Mouse (Mus musculus) kidney, embryonic 15.5 days (tissue): ENCODE data around the gene Egr2. TPM values are rescaled to one million over a fixed set of nuclear protein-coding genes. Genes with fewer than 3 reads are reported as not detected.
A peak's percentile ranks its signal among the peaks of the same experiment; 100 is the strongest.

Experiments
- ATAC-seq: fragments of 200-750 bp; cut with Nextera tagmentation; replicated peaks from 2 replicates; pipeline ENCODE4 v1.8.0; 2017; ENCODE audit warnings: moderate TSS enrichment; ENCODE audit not compliant: low FRiP score
- H3K27ac ChIP-seq: fragments of 300-500 bp; sonication (generic); 2 replicates; pipeline ENCODE4 v1.5.1; 2015; ENCODE audit warnings: mild to moderate bottlenecking, inconsistent platforms
- H3K27me3 ChIP-seq: fragments of 300-500 bp; sonication (generic); 2 replicates; pipeline ENCODE4 v1.6.1; 2015; ENCODE audit warnings: inconsistent platforms
- H3K36me3 ChIP-seq: fragments of 300-500 bp; sonication (generic); 2 replicates; pipeline ENCODE4 v1.6.1; 2015; ENCODE audit warnings: inconsistent platforms
- H3K4me1 ChIP-seq: fragments of 300-500 bp; sonication (generic); 2 replicates; pipeline ENCODE4 v1.6.1; 2015; ENCODE audit warnings: inconsistent platforms
- H3K4me2 ChIP-seq: fragments of 300-500 bp; sonication (generic); 2 replicates; pipeline ENCODE4 v1.6.1; 2015; ENCODE audit warnings: moderate library complexity, mild to moderate bottlenecking, inconsistent platforms
- H3K4me3 ChIP-seq: fragments of 300-500 bp; sonication (generic); replicated peaks from 2 replicates; pipeline ENCODE4 v1.5.1; 2015; ENCODE audit warnings: mild to moderate bottlenecking, inconsistent platforms
- H3K9ac ChIP-seq: fragments of 300-500 bp; sonication (generic); 2 replicates; pipeline ENCODE4 v1.6.1; 2015; ENCODE audit warnings: mild to moderate bottlenecking, inconsistent platforms
- H3K9me3 ChIP-seq: fragments of 300-500 bp; sonication (generic); replicated peaks from 2 replicates; pipeline ENCODE4 v1.6.1; 2016; ENCODE audit warnings: inconsistent platforms
- WGBS: fragments of 180-500 bp; shearing (Covaris S2); methylation state at CpG from one replicate; pipeline ENCODE4 v1.1.7; 2015; ENCODE audit warnings: mixed read lengths; 5-methylcytosine and 5-hydroxymethylcytosine counted together
- polyA plus RNA-seq: library from polyadenylated mRNA; unstranded; fragments of >200 nt; fragmentation: Nextera tagmentation; extraction: Ambion mirVana; gene quantifications from 2 replicates; pipeline ENCODE4 v1.2.1, GENCODE M21; 2015

The Egr2 gene
- polyA plus RNA-seq, 1 experiment from 2014 or later = 0.52 TPM

GRCm38 (mm10) chr10:67579830-67580229 is 44.6 kb downstream of the Egr2 start:
- WGBS = 95% methylated on average over 4 of the region's 4 CpGs
- Histone ChIP-seq H3K9ac (no peak overlapping the region), H3K9me3 (no peaks in the 10 kb centered on the region), H3K4me3 (no peak overlapping the region), H3K4me1 (peaks cover 9% of the 10 kb centered on the region; the same call in 1 of the 2 replicates), H3K36me3 (no peaks in the 10 kb centered on the region), H3K4me2 (no peak overlapping the region), H3K27me3 (no peaks in the 10 kb centered on the region), H3K27ac (no peak overlapping the region)
- no peak for ATAC-seq

GRCm38 (mm10) chr10:67581698-67582285 is 46.5 kb downstream of the Egr2 start:
- no peaks in the 10 kb centered on the region for H3K27me3 ChIP-seq
- peak overlapping the region; percentile 32; the same call in 1 of the 2 replicates for H3K27ac ChIP-seq
- H3K4me3 ChIP-seq = no peak overlapping the region
- H3K4me2 ChIP-seq = no peak overlapping the region
- 39% methylated on average over 12 of the region's 12 CpGs for WGBS
- no peaks in the 10 kb centered on the region for H3K36me3 ChIP-seq
- peak; percentile 78 for ATAC-seq
- H3K4me1 ChIP-seq = peaks cover 9% of the 10 kb centered on the region; the same call in 1 of the 2 replicates
- no peaks in the 10 kb centered on the region for H3K9me3 ChIP-seq
- no peak overlapping the region for H3K9ac ChIP-seq

DNA sequence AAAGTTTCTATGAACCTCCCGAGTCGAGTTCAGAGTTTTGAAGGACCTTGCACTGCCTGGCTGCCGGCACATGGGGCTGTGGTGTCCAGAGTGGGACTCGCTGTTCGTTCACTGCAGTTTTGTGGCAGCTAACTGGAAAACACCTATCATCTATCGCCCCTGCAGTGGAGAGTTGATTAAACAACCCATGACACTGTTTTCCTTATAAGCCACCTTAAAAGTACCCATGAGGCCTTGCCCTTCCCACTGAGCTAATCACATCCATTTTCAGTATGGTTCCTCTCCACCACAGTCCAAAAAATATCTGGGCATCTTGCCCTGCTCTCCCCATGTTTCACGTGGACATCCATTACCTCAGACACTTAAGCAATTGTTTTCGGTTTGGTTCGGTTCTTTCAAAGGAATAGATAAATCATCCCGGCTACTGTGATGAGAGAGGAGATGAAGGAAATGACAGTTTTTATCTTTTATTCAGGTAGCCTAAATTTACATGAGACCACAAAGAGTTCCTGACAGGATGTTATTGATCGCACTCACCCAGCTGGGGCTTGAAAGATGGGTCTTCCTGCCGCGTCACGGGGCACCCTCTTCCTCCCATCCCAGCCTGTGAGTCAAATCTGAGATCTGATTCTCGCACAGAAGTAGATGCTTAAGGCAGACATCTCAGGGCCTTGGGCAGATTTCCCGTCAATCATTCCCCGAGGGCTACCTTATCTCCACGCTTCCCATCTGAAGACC is 50.8 kb downstream of the Egr2 start:
- H3K4me1 ChIP-seq = peaks cover 7% of the 10 kb centered on the region; the same call in 1 of the 2 replicates
- H3K4me2 ChIP-seq = no peak overlapping the region
- no peaks in the 10 kb centered on the region for H3K9me3 ChIP-seq
- H3K9ac ChIP-seq = no peak overlapping the region
- WGBS = 85% methylated on average over 18 of the region's 18 CpGs
- H3K27me3 ChIP-seq = no peaks in the 10 kb centered on the region
- no peak overlapping the region for H3K4me3 ChIP-seq
- ATAC-seq = no peak
- H3K27ac ChIP-seq = no peak overlapping the region
- no peaks in the 10 kb centered on the region for H3K36me3 ChIP-seq

Other genes starting within 250 kb of the Egr2 start
- gene Ado, start 13.5 kb downstream of the Egr2 start, polyA plus RNA-seq = 70.1 and 72.4 TPM in 2 replicates